Mouse (Mus musculus) Muller cell, postnatal 12 days (primary cell): ENCODE results near the gene Zbtb9.
"Not testable (repeated sequence)": the region's sequence is repeated elsewhere in the genome, so short reads cannot be mapped to it uniquely, and the experiment has no call there.

Experiments used
- DNase-seq: peaks from one replicate; pipeline ENCODE4 v3.0.0-alpha.2; 2015; ENCODE audit errors: inconsistent ontology term

Zbtb9 gene

GRCm38 (mm10) chr17:26971247-26971905 lies 1.6 kb upstream of the Zbtb9 start:
- no peak for DNase-seq

GRCm38 (mm10) chr17:26972107-26972506 lies 860 bp upstream of the Zbtb9 start:
- DNase-seq, result no peak

GRCm38 (mm10) chr17:26974547-26974946 lies 1.6 kb downstream of the Zbtb9 start:
- no peak for DNase-seq

- no peak for DNase-seq
Measured at GRCm38 (mm10) chr17:26975415-26975814, 2.4 kb downstream of the Zbtb9 start.

GRCm38 (mm10) chr17:26977354-26977753 lies 4.4 kb downstream of the Zbtb9 start:
- not testable (repeated sequence) for DNase-seq

GRCm38 (mm10) chr17:26979426-26979825 lies 6.5 kb downstream of the Zbtb9 start:
- no peak for DNase-seq

GRCm38 (mm10) chr17:26981050-26981449 lies 8.1 kb downstream of the Zbtb9 start:
- DNase-seq, result no peak

GRCm38 (mm10) chr17:26983382-26983781 lies 10.4 kb downstream of the Zbtb9 start:
- no peak for DNase-seq

- no peak for DNase-seq
Measured at GRCm38 (mm10) chr17:26985503-26986179, 12.7 kb downstream of the Zbtb9 start.

GRCm38 (mm10) chr17:26990521-26990920 lies 17.6 kb downstream of the Zbtb9 start:
- no peak for DNase-seq

GRCm38 (mm10) chr17:26994410-26994809 lies 21.4 kb downstream of the Zbtb9 start:
- no peak for DNase-seq

GRCm38 (mm10) chr17:26995006-26995405 lies 22.0 kb downstream of the Zbtb9 start:
- no peak for DNase-seq

- no peak for DNase-seq
Measured at GRCm38 (mm10) chr17:26995562-26995961, 22.6 kb downstream of the Zbtb9 start.

- no peak for DNase-seq
Measured at GRCm38 (mm10) chr17:26997661-26998060, 24.7 kb downstream of the Zbtb9 start.

- DNase-seq, result no peak
Measured at GRCm38 (mm10) chr17:26998283-26998682, 25.3 kb downstream of the Zbtb9 start.

- DNase-seq, result no peak
Measured at GRCm38 (mm10) chr17:26999996-27000395, 27.0 kb downstream of the Zbtb9 start.

- DNase-seq, result no peak
Measured at GRCm38 (mm10) chr17:27001151-27001550, 28.2 kb downstream of the Zbtb9 start.

- no peak for DNase-seq
Measured at GRCm38 (mm10) chr17:27001889-27002288, 28.9 kb downstream of the Zbtb9 start.

GRCm38 (mm10) chr17:27004431-27004830 lies 31.5 kb downstream of the Zbtb9 start:
- no peak for DNase-seq

- DNase-seq, result no peak
Measured at GRCm38 (mm10) chr17:27004903-27005485, 32.0 kb downstream of the Zbtb9 start.

GRCm38 (mm10) chr17:27005644-27006043 lies 32.7 kb downstream of the Zbtb9 start:
- no peak for DNase-seq

GRCm38 (mm10) chr17:27008277-27008676 lies 35.3 kb downstream of the Zbtb9 start:
- DNase-seq, result no peak

- DNase-seq, result no peak
Measured at GRCm38 (mm10) chr17:27011167-27011566, 38.2 kb downstream of the Zbtb9 start.
